In genomic region chr1:171081512-171082231, GRCm38 (mm10) we compare ENCODE assay signal across 8 mouse cellular contexts. TPM values are rescaled to one million over a fixed set of nuclear protein-coding genes. Genes with fewer than 3 reads are reported as not detected.
DNase-seq lines count a peak whose midpoint lies in the region; ATAC-seq and TF ChIP-seq lines count a peak whose summit lies in the region.
"Not testable (repeated sequence)": the region's sequence is repeated elsewhere in the genome, so short reads cannot be mapped to it uniquely, and the experiment has no call there.

No protein-coding gene starts in this region.

- H3K27ac ChIP-seq in embryonic facial prominence, embryonic 13.5 days; forebrain, embryonic 15.5 days (replicated peaks); hindbrain, embryonic 10.5 days; intestine, embryonic 16.5 days (ENCODE audit: low read length); limb, embryonic 15.5 days; lung, embryonic 16.5 days (ENCODE audit: low read length); midbrain, postnatal 0 days (ENCODE audit: low read depth, low read length): not testable (repeated sequence)

- DNase-seq in hindbrain, embryonic 10.5 days (ENCODE audit: low spot score); midbrain, postnatal 0 days (ENCODE audit: low spot score): not testable (repeated sequence)
- DNase-seq in testis, postnatal 14 days (ENCODE audit: low spot score): peak; percentile 60

- H3K36me3 ChIP-seq in embryonic facial prominence, embryonic 13.5 days; forebrain, embryonic 15.5 days; hindbrain, embryonic 10.5 days; intestine, embryonic 16.5 days (ENCODE audit: control insufficient read depth, insufficient read depth, low read length); limb, embryonic 15.5 days; lung, embryonic 16.5 days (ENCODE audit: control insufficient read depth, insufficient read depth, low read length); midbrain, postnatal 0 days (ENCODE audit: insufficient read depth, low read length): not testable (repeated sequence)

- H3K27me3 ChIP-seq in embryonic facial prominence, embryonic 13.5 days: peaks cover 38% of the 10 kb centered on the region
- H3K27me3 ChIP-seq in forebrain, embryonic 15.5 days: peaks cover 14% of the 10 kb centered on the region
- H3K27me3 ChIP-seq in hindbrain, embryonic 10.5 days (ENCODE audit: insufficient read depth, poor library complexity, severe bottlenecking): peaks cover 50% of the 10 kb centered on the region
- H3K27me3 ChIP-seq in intestine, embryonic 16.5 days (replicated peaks; ENCODE audit: control insufficient read depth, insufficient read depth, low read length); midbrain, postnatal 0 days (ENCODE audit: insufficient read depth, low read length): not testable (repeated sequence)
- peaks cover 33% of the 10 kb centered on the region for H3K27me3 ChIP-seq in limb, embryonic 15.5 days
- H3K27me3 ChIP-seq in lung, embryonic 16.5 days (ENCODE audit: control insufficient read depth, insufficient read depth, low read depth, low read length): peaks cover 22% of the 10 kb centered on the region

- WGBS in embryonic facial prominence, embryonic 13.5 days: 42% methylated on average over 11 of the region's 17 CpGs
- WGBS in forebrain, embryonic 15.5 days: 38% methylated on average over 12 of the region's 17 CpGs
- 25% methylated on average over 14 of the region's 17 CpGs for WGBS in hindbrain, embryonic 10.5 days
- WGBS in intestine, embryonic 16.5 days: 39% methylated on average over 9 of the region's 17 CpGs
- 37% methylated on average over 12 of the region's 17 CpGs for WGBS in limb, embryonic 15.5 days
- WGBS in lung, embryonic 16.5 days: 39% methylated on average over 9 of the region's 17 CpGs
- 37% methylated on average over 7 of the region's 17 CpGs for WGBS in midbrain, postnatal 0 days

- not testable (repeated sequence) for H3K4me2 ChIP-seq in embryonic facial prominence, embryonic 13.5 days; forebrain, embryonic 15.5 days (replicated peaks); intestine, embryonic 16.5 days (ENCODE audit: low read depth, low read length); limb, embryonic 15.5 days; lung, embryonic 16.5 days (ENCODE audit: low read depth, low read length); midbrain, postnatal 0 days (ENCODE audit: low read depth, low read length, poor library complexity, severe bottlenecking)

- not testable (repeated sequence) for H3K4me3 ChIP-seq in embryonic facial prominence, embryonic 13.5 days; forebrain, embryonic 15.5 days; intestine, embryonic 16.5 days (ENCODE audit: low read length); limb, embryonic 15.5 days; lung, embryonic 16.5 days (ENCODE audit: low read length); midbrain, postnatal 0 days (ENCODE audit: low read depth, low read length)
- peak overlapping the region; percentile 29; the same call in 1 of the 2 replicates for H3K4me3 ChIP-seq in hindbrain, embryonic 10.5 days

- not testable (repeated sequence) for H3K4me1 ChIP-seq in embryonic facial prominence, embryonic 13.5 days; forebrain, embryonic 15.5 days; hindbrain, embryonic 10.5 days (replicated peaks); intestine, embryonic 16.5 days (ENCODE audit: control insufficient read depth, insufficient read depth, low read length); limb, embryonic 15.5 days; lung, embryonic 16.5 days (replicated peaks; ENCODE audit: control insufficient read depth, insufficient read depth, low read length); midbrain, postnatal 0 days (ENCODE audit: insufficient read depth, low read length)

- H3K9me3 ChIP-seq in embryonic facial prominence, embryonic 13.5 days; forebrain, embryonic 15.5 days; hindbrain, embryonic 10.5 days; intestine, embryonic 16.5 days (ENCODE audit: control insufficient read depth, low read length); limb, embryonic 15.5 days; lung, embryonic 16.5 days (ENCODE audit: control insufficient read depth, low read length); midbrain, postnatal 0 days (ENCODE audit: low read length): not testable (repeated sequence)

- not testable (repeated sequence) for H3K9ac ChIP-seq in embryonic facial prominence, embryonic 13.5 days; forebrain, embryonic 15.5 days (replicated peaks); intestine, embryonic 16.5 days (ENCODE audit: low read depth, low read length); limb, embryonic 15.5 days; lung, embryonic 16.5 days (ENCODE audit: low read length); midbrain, postnatal 0 days (replicated peaks; ENCODE audit: low read length, poor library complexity, severe bottlenecking)

- not testable (repeated sequence) for TF ChIP-seq CTCF in midbrain, postnatal 0 days (IDR thresholded peaks at IDR 0.05)

- 0 out of 2 replicates have a peak, but pooled peaks have one; percentile 0 for ATAC-seq in embryonic facial prominence, embryonic 13.5 days (ENCODE audit: insufficient number of reproducible peaks, insufficient read depth, low FRiP score, low TSS enrichment, low read depth)
- peak; percentile 10; the same call in 1 of the 2 replicates for ATAC-seq in forebrain, embryonic 15.5 days (replicated peaks)
- ATAC-seq in intestine, embryonic 16.5 days: peak; percentile 46
- ATAC-seq in limb, embryonic 15.5 days (ENCODE audit: insufficient number of reproducible peaks, low FRiP score, low TSS enrichment, low read depth): peak; percentile 18; the same call in 1 of the 2 replicates
- ATAC-seq in lung, embryonic 16.5 days (ENCODE audit: low read depth): peak; percentile 5
- peak; percentile 4; the same call in 1 of the 2 replicates for ATAC-seq in midbrain, postnatal 0 days (ENCODE audit: low FRiP score)

RNA-seq across cellular contexts. Expression of gene Fcgr3, which starts 16.9 kb away (rescaled TPM):
- polyA plus RNA-seq in embryonic facial prominence, embryonic 13.5 days (2015; fragmentation: Nextera tagmentation; extraction: Ambion mirVana): 9.4 and 10.1 TPM in 2 replicates
- polyA plus RNA-seq in forebrain, embryonic 15.5 days (2015; fragmentation: Nextera tagmentation; extraction: Ambion mirVana): 8.7 and 8.8 TPM in 2 replicates
- 4.7 and 7.6 TPM in 2 replicates for polyA plus RNA-seq in hindbrain, embryonic 10.5 days (2016; fragmentation: Nextera tagmentation; extraction: Ambion mirVana)
- 15.3 and 15.9 TPM in 2 replicates for polyA plus RNA-seq in intestine, embryonic 16.5 days (2015; fragmentation: Nextera tagmentation; extraction: Ambion mirVana)
- polyA plus RNA-seq in limb, embryonic 15.5 days (2015; fragmentation: Nextera tagmentation; extraction: Ambion mirVana): 25.9 and 32.2 TPM in 2 replicates
- 12.7 and 19.3 TPM in 2 replicates for polyA plus RNA-seq in lung, embryonic 16.5 days (2015; fragmentation: Nextera tagmentation; extraction: Ambion mirVana)
- total RNA-seq in midbrain, postnatal 0 days (2014; rRNA removed): 18.1 and 19.8 TPM in 2 replicates
- 12.8 and 14.2 TPM in 2 replicates for polyA plus RNA-seq in midbrain, postnatal 0 days (2015; fragmentation: Nextera tagmentation; extraction: Ambion mirVana)

RNA-seq across cellular contexts. Expression of gene Cfap126, which starts 32.0 kb away (rescaled TPM):
- 1.3 and 2.1 TPM in 2 replicates for polyA plus RNA-seq in embryonic facial prominence, embryonic 13.5 days (2015; fragmentation: Nextera tagmentation; extraction: Ambion mirVana)
- 4.0 and 10.3 TPM in 2 replicates for polyA plus RNA-seq in forebrain, embryonic 15.5 days (2015; fragmentation: Nextera tagmentation; extraction: Ambion mirVana)
- 5.4 and 13.0 TPM in 2 replicates for polyA plus RNA-seq in hindbrain, embryonic 10.5 days (2016; fragmentation: Nextera tagmentation; extraction: Ambion mirVana)
- 1.6 and 2.1 TPM in 2 replicates for polyA plus RNA-seq in intestine, embryonic 16.5 days (2015; fragmentation: Nextera tagmentation; extraction: Ambion mirVana)
- polyA plus RNA-seq in limb, embryonic 15.5 days (2015; fragmentation: Nextera tagmentation; extraction: Ambion mirVana): 1.1 and 2.2 TPM in 2 replicates
- polyA plus RNA-seq in lung, embryonic 16.5 days (2015; fragmentation: Nextera tagmentation; extraction: Ambion mirVana): 15.7 and 20.4 TPM in 2 replicates
- total RNA-seq in midbrain, postnatal 0 days (2014; rRNA removed): 0.38 and 1.5 TPM in 2 replicates
- 6.0 and 8.1 TPM in 2 replicates for polyA plus RNA-seq in midbrain, postnatal 0 days (2015; fragmentation: Nextera tagmentation; extraction: Ambion mirVana)
